Mouse (Mus musculus) spleen, adult 2 months (tissue): Measurements from ENCODE around the gene Tex22.

Experiments
- CTCF ChIP-seq: fragments of 200-500 bp; IDR thresholded peaks from 2 replicates; pipeline ENCODE4 v1.5.1; 2011; ENCODE audit warnings: mild to moderate bottlenecking, inconsistent platforms; ENCODE audit not compliant: insufficient read depth, insufficient read length, insufficient replicate concordance; ENCODE audit errors: extremely low read depth
- POLR2A ChIP-seq: fragments of 200-500 bp; IDR thresholded peaks from 2 replicates; pipeline ENCODE4 v1.6.1; 2011; ENCODE audit warnings: low read depth, low read length, inconsistent platforms

GRCm38 (mm10) chr12:113099470-113100237 lies 25.4 kb downstream of the Tex22 start:
- TF ChIP-seq POLR2A (no peak), CTCF (no peak)
